ENCODE assay signal across 16 mouse cellular contexts in the genomic region with DNA sequence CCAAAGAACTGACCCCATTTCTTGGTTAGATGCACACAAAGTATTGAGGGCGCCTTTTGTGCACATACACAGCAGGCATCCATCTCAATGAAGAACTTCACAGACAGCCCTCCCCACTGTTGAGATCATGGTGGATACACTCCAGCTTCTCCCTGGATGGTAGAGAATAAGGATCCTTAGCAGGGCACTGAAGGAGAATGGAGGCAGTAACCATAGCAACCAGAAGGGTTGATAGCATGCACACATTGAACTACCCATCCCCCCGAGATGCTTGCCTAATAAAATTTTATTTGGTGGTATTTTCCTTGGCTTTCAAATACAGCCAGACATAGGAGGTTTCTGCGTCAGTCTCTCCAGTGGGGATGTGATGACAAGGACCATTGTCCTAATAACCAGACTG.
DNase-seq lines count a peak whose midpoint lies in the region; ATAC-seq and TF ChIP-seq lines count a peak whose summit lies in the region.
"Had no signal": no experiment of that assay in that cellular context is flagged by ENCODE, and none has a peak within 500 bp of the region (broad histone marks: within the 10 kb centered on the region; RNA-seq: fewer than 3 reads in every experiment).

No protein-coding gene starts in this region.

- H3K27me3 ChIP-seq in hindbrain, embryonic 10.5 days (ENCODE audit: insufficient read depth, poor library complexity, severe bottlenecking) = no peaks in the 10 kb centered on the region
- no peaks in the 10 kb centered on the region for H3K27me3 ChIP-seq in hindbrain, embryonic 11.5 days (ENCODE audit: control insufficient read depth, insufficient read depth, low read length)
- H3K27me3 ChIP-seq in forebrain, postnatal 0 days (ENCODE audit: insufficient read depth, low read length) = no peaks in the 10 kb centered on the region
- no peaks in the 10 kb centered on the region for H3K27me3 ChIP-seq in midbrain, embryonic 15.5 days (replicated peaks)
- H3K27me3 ChIP-seq: heart, embryonic 12.5 days; liver, embryonic 12.5 days had no signal

- no peak overlapping the region for H3K4me3 ChIP-seq in hindbrain, embryonic 10.5 days
- no peak overlapping the region for H3K4me3 ChIP-seq in hindbrain, embryonic 11.5 days (ENCODE audit: low read depth, low read length)
- no peak overlapping the region for H3K4me3 ChIP-seq in forebrain, postnatal 0 days (ENCODE audit: low read depth, low read length)
- no peak overlapping the region for H3K4me3 ChIP-seq in midbrain, embryonic 15.5 days
- H3K4me3 ChIP-seq: heart, embryonic 12.5 days; liver, embryonic 12.5 days; myocyte had no signal

- no peak overlapping the region for H3K4me2 ChIP-seq in hindbrain, embryonic 11.5 days (replicated peaks; ENCODE audit: low read depth, low read length)
- no peak overlapping the region for H3K4me2 ChIP-seq in forebrain, postnatal 0 days (ENCODE audit: low read depth)
- H3K4me2 ChIP-seq in midbrain, embryonic 15.5 days = no peak overlapping the region
- H3K4me2 ChIP-seq: heart, embryonic 12.5 days; liver, embryonic 12.5 days had no signal

- no peak for TF ChIP-seq CTCF in forebrain, postnatal 0 days (IDR thresholded peaks at IDR 0.05; ENCODE audit: low read depth)

- no peaks in the 10 kb centered on the region for H3K36me3 ChIP-seq in hindbrain, embryonic 10.5 days
- no peaks in the 10 kb centered on the region for H3K36me3 ChIP-seq in hindbrain, embryonic 11.5 days (ENCODE audit: control insufficient read depth, insufficient read depth, low read length)
- no peaks in the 10 kb centered on the region for H3K36me3 ChIP-seq in forebrain, postnatal 0 days (ENCODE audit: insufficient read depth)
- no peaks in the 10 kb centered on the region for H3K36me3 ChIP-seq in midbrain, embryonic 15.5 days (replicated peaks)
- H3K36me3 ChIP-seq: heart, embryonic 12.5 days; liver, embryonic 12.5 days had no signal

- no peaks in the 10 kb centered on the region for H3K9me3 ChIP-seq in hindbrain, embryonic 10.5 days
- H3K9me3 ChIP-seq in hindbrain, embryonic 11.5 days (ENCODE audit: control insufficient read depth, low read length) = no peaks in the 10 kb centered on the region
- no peaks in the 10 kb centered on the region for H3K9me3 ChIP-seq in forebrain, postnatal 0 days (ENCODE audit: low read length)
- H3K9me3 ChIP-seq in midbrain, embryonic 15.5 days = no peaks in the 10 kb centered on the region
- H3K9me3 ChIP-seq: heart, embryonic 12.5 days; liver, embryonic 12.5 days had no signal

- peak overlapping the region; percentile 8; the same call in 1 of the 2 replicates for H3K27ac ChIP-seq in hindbrain, embryonic 10.5 days
- no peak overlapping the region for H3K27ac ChIP-seq in hindbrain, embryonic 11.5 days (ENCODE audit: low read depth, low read length)
- H3K27ac ChIP-seq in forebrain, postnatal 0 days (ENCODE audit: low read depth, low read length) = no peak overlapping the region
- H3K27ac ChIP-seq in midbrain, embryonic 15.5 days = no peak overlapping the region
- H3K27ac ChIP-seq: liver, embryonic 12.5 days had no signal

- intact Hi-C loops in heart, postnatal 25 days (cut with DNase I) = no loop called here

- no peak for ATAC-seq in hindbrain, embryonic 11.5 days (ENCODE audit: low FRiP score)
- peak; percentile 76 for ATAC-seq in forebrain, postnatal 0 days
- peak; percentile 58; the same call in 1 of the 2 replicates for ATAC-seq in midbrain, embryonic 15.5 days (replicated peaks)
- ATAC-seq: liver, embryonic 12.5 days had no signal

- 67% methylated on average over 3 of the region's 3 CpGs for WGBS in hindbrain, embryonic 10.5 days
- WGBS in hindbrain, embryonic 11.5 days = 54% methylated on average over 3 of the region's 3 CpGs
- WGBS in forebrain, postnatal 0 days = 46% methylated on average over 3 of the region's 3 CpGs
- WGBS in midbrain, embryonic 15.5 days = 46% methylated on average over 3 of the region's 3 CpGs

- peaks cover 23% of the 10 kb centered on the region for H3K4me1 ChIP-seq in hindbrain, embryonic 10.5 days (replicated peaks)
- no peaks in the 10 kb centered on the region for H3K4me1 ChIP-seq in hindbrain, embryonic 11.5 days (replicated peaks; ENCODE audit: control insufficient read depth, insufficient read depth, low read length)
- peaks cover 3% of the 10 kb centered on the region; the same call in 1 of the 2 replicates for H3K4me1 ChIP-seq in forebrain, postnatal 0 days (ENCODE audit: insufficient read depth)
- 0 out of 2 replicates have a peak, but pooled peaks cover 11% of the 10 kb centered on the region for H3K4me1 ChIP-seq in midbrain, embryonic 15.5 days
- H3K4me1 ChIP-seq: liver, embryonic 12.5 days had no signal

- no peak for DNase-seq in hindbrain, embryonic 10.5 days (ENCODE audit: low spot score)
- DNase-seq in hindbrain, embryonic 11.5 days (ENCODE audit: low spot score) = no peak
- DNase-seq in forebrain, postnatal 0 days = peak; percentile 45
- peak; percentile 64 for DNase-seq in retina, postnatal 1 day
- no peak for DNase-seq in heart, postnatal 25 days (ENCODE audit: low spot score)
- no peak for DNase-seq in kidney, postnatal 4 days
- DNase-seq: cerebellum, adult 8-10 months; heart, adult 11 months; heart, postnatal 14 days; kidney, adult 9 months; lung, adult 2 months; thymus, postnatal 25 days had no signal

- no peak overlapping the region for H3K9ac ChIP-seq in hindbrain, embryonic 11.5 days (ENCODE audit: low read depth, low read length)
- H3K9ac ChIP-seq in forebrain, postnatal 0 days = no peak overlapping the region
- H3K9ac ChIP-seq in midbrain, embryonic 15.5 days = no peak overlapping the region
- H3K9ac ChIP-seq: heart, embryonic 12.5 days; liver, embryonic 12.5 days had no signal

Comparison
In these comparisons a context has a peak if more than half of its experiments do, and no peak if none do; other contexts are left out.
1. DNase-seq: peak in forebrain, postnatal 0 days (single experiment) and retina, postnatal 1 day (single experiment); none in hindbrain, embryonic 10.5 days (single experiment), hindbrain, embryonic 11.5 days (single experiment), heart, postnatal 25 days (single experiment) and kidney, postnatal 4 days (0 of 2).